Mouse (Mus musculus) small intestine, adult 2 months (tissue): ENCODE results near the gene Gm11042.

Source experiments
- CTCF ChIP-seq: fragments of 200-500 bp; IDR thresholded peaks from 2 replicates; pipeline ENCODE4 v1.5.1; 2012; ENCODE audit warnings: low read depth, mild to moderate bottlenecking, control low read depth, inconsistent platforms, low read length, moderate library complexity, mixed read lengths; ENCODE audit not compliant: insufficient replicate concordance, insufficient read length; ENCODE audit errors: extremely low read depth
- POLR2A ChIP-seq: fragments of 200-500 bp; IDR thresholded peaks from 2 replicates; pipeline ENCODE4 v1.6.1; 2012; ENCODE audit warnings: low read depth, mild to moderate bottlenecking, control low read depth, inconsistent platforms, low read length, moderate library complexity

DNA sequence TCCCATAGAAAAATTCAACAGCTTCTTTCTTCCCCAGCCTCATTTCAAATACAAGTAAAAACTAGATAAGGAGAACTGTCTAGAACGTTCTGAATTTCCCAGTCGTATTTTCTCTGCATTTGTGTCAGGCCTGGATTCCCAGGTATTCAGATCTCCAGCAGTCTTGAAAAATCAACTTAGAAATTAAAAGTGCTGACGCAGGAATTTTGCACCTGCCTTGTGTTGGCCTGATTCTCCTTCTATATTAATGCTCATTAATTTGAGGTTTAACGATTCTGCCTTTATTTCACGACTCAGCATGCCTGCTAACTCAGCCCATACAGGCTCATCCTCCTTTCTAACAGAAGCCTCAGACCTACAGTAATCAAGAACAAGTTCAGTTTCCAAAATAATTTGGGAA is 43.6 kb upstream of the Gm11042 start:
- TF ChIP-seq POLR2A (no peak), CTCF (no peak)
